Mouse (Mus musculus): Measurements from ENCODE around the gene Tspan10.

DNA sequence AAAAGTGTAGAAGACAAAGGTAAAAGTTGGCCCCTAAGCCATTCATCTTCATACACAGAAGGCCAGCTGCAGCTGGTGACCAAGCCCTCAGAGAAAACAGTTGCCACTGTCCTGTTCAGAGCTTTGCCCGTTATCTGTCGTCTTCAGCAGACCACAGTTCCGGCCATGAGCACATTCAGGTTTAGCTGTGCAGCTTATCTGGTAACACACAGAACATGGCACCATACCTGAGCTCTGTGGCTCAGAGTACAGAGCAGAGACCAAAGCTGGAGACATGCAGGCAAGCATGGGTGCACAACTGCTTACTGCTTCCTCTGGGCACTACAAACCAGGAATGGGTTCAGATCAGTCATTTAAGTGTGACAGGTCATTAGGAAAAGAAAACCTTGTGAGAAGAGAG is 36.6 kb upstream of the Tspan10 start:
- TF ChIP-seq CTCF (IDR thresholded peaks at IDR 0.05; ENCODE audit: extremely low read depth, insufficient read depth, low read length) (no peak), POLR2A (IDR thresholded peaks at IDR 0.05; ENCODE audit: extremely low read depth, insufficient read depth, low read length) (no peak)

Measured in cortical plate, adult 2 months (tissue).